Mouse (Mus musculus) midbrain, embryonic 12.5 days (tissue): ENCODE measurements around the gene Retreg1. TPM values are rescaled to one million over a fixed set of nuclear protein-coding genes. Genes with fewer than 3 reads are reported as not detected.

ENCODE experiments used
- ATAC-seq: fragments of 200-750 bp; cut with Nextera tagmentation; 2 replicates; pipeline ENCODE4 v1.8.0; 2017; ENCODE audit warnings: low read depth, moderate TSS enrichment, moderate library complexity; ENCODE audit not compliant: low FRiP score
- H3K27ac ChIP-seq: fragments of 300-500 bp; sonication (generic); replicated peaks from 2 replicates; pipeline ENCODE4 v1.5.1; 2016; ENCODE audit warnings: mild to moderate bottlenecking
- H3K27me3 ChIP-seq: fragments of 300-500 bp; sonication (generic); 2 replicates; pipeline ENCODE4 v1.6.1; 2016; ENCODE audit warnings: mild to moderate bottlenecking
- H3K36me3 ChIP-seq: fragments of 300-500 bp; sonication (generic); 2 replicates; pipeline ENCODE4 v1.6.1; 2016
- H3K4me1 ChIP-seq: fragments of 300-500 bp; sonication (generic); 2 replicates; pipeline ENCODE4 v1.6.1; 2016
- H3K4me2 ChIP-seq: fragments of 300-500 bp; sonication (generic); replicated peaks from 2 replicates; pipeline ENCODE4 v1.6.1; 2016; ENCODE audit warnings: mild to moderate bottlenecking, moderate library complexity
- H3K4me3 ChIP-seq: fragments of 300-500 bp; sonication (generic); 2 replicates; pipeline ENCODE4 v1.5.1; 2016; ENCODE audit warnings: mild to moderate bottlenecking
- H3K9ac ChIP-seq: fragments of 300-500 bp; sonication (generic); replicated peaks from 2 replicates; pipeline ENCODE4 v1.6.1; 2016; ENCODE audit warnings: mild to moderate bottlenecking, moderate library complexity
- H3K9me3 ChIP-seq: fragments of 300-500 bp; sonication (generic); 2 replicates; pipeline ENCODE4 v1.6.1; 2016; ENCODE audit warnings: mild to moderate bottlenecking
- WGBS: fragments of 180-500 bp; shearing (Covaris S2); methylation state at CpG from one replicate; pipeline ENCODE4 v1.1.7; 2016; 5-methylcytosine and 5-hydroxymethylcytosine counted together
- polyA plus RNA-seq: library from polyadenylated mRNA; unstranded; fragments of >200 nt; fragmentation: Nextera tagmentation; extraction: Ambion mirVana; gene quantifications from 2 replicates; pipeline ENCODE4 v1.2.1, GENCODE M21; 2016

The Retreg1 gene
- polyA plus RNA-seq, 1 experiment from 2014 or later = 4.4 TPM

DNA sequence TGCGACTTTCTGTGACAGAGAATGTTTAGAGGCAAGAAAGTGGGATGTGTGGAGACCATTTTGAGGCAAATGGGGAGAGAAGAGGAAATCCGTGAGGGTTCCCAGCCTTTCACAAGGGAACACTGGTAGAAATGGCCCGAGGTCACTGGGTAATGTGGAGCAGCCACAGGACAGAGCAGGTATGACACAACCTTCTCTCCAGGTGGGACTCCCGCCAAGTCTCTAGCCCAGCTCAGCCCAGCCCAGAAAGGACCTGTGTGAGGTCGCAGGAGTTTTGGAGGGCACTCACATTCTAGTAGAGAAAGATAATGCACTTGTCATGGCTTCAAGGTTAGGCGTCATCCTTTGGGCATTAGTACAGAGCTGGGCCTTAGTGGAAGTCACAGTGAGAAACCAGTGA, 23.1 kb downstream of the Retreg1 start:
- 92% methylated on average over 6 of the region's 6 CpGs for WGBS
- Histone ChIP-seq H3K9ac (no peak overlapping the region), H3K4me2 (no peak overlapping the region), H3K27ac (no peak overlapping the region), H3K4me1 (no peaks in the 10 kb centered on the region), H3K4me3 (no peak overlapping the region), H3K36me3 (no peaks in the 10 kb centered on the region), H3K27me3 (no peaks in the 10 kb centered on the region), H3K9me3 (no peaks in the 10 kb centered on the region)
- no peak for ATAC-seq

DNA sequence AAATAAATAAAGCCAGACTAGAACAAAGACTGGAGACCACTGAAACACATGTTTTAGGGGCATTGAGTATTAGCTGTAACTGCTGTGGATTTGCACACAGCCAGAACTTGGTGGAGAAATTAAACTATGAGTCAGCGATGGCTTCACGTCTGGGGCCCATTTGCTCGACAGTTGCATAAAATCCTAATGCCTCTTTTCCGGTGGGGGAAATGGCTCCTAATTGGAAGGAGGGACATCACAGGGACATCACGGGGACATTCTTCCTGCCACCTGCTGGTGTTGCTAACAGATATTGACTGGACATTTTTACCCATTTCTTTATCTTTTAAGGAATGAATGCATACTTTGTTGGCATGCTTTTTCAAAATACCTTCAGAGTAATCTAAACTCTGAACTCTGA, 26.1 kb downstream of the Retreg1 start:
- no peak for ATAC-seq
- no peaks in the 10 kb centered on the region for H3K27me3 ChIP-seq

DNA sequence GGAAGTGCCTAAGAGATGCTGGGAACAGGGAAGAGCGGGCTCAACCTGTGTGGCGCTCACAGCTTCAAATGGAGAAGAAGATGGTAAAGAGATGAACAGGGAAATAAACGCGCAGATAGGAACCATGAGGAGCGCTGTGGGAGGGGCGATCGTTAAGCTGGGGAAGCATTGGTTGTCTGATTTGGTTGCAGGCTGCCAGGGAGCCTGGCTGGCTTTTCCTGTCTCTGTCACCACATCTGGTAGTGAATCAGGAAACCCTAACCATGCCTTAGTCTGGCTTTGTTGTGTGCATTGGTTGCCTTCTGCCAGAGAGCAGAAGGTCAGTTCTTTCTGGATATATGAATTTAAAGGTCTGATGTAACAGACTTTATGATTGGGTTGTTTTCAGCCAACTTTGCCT, 28.5 kb downstream of the Retreg1 start:
- Histone ChIP-seq H3K4me2 (no peak overlapping the region), H3K9ac (no peak overlapping the region), H3K36me3 (no peaks in the 10 kb centered on the region), H3K4me3 (no peak overlapping the region), H3K4me1 (no peaks in the 10 kb centered on the region; the same call in 1 of the 2 replicates), H3K9me3 (no peaks in the 10 kb centered on the region), H3K27ac (no peak overlapping the region), H3K27me3 (no peaks in the 10 kb centered on the region)
- WGBS = 91% methylated on average over 7 of the region's 7 CpGs
- ATAC-seq = no peak

More for the DNA sequence above, 26.1 kb downstream of the Retreg1 start:
- Histone ChIP-seq H3K4me3 (no peak overlapping the region), H3K27ac (no peak overlapping the region), H3K36me3 (no peaks in the 10 kb centered on the region), H3K9ac (no peak overlapping the region), H3K4me2 (no peak overlapping the region), H3K9me3 (no peaks in the 10 kb centered on the region), H3K4me1 (no peaks in the 10 kb centered on the region)
- WGBS = 64% methylated on average over 5 of the region's 5 CpGs

DNA sequence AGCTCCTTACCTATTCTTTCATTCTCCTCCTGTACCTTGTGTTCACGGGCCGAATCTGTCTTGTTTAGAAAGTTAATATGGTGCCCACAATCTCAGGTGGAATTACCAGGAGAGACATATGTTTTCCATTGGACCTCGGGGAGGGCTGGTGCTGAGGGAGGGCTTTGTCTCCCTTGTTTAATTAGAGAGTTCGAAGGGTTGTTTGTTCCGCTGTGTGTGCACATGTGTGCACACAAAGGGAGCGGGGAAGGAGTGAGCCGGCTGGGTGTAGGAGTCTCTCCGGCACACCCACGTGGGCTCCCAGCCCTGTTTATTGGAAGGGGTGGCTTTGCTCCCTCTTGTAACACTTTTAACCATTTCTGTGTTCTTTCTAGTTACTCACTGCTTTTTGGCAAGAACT, 29.1 kb downstream of the Retreg1 start:
- no peak overlapping the region for H3K27ac ChIP-seq
- no peaks in the 10 kb centered on the region for H3K27me3 ChIP-seq
- H3K4me1 ChIP-seq = peaks cover 4% of the 10 kb centered on the region; the same call in 1 of the 2 replicates
- no peak overlapping the region for H3K9ac ChIP-seq
- H3K4me3 ChIP-seq = no peak overlapping the region
- no peak for ATAC-seq
- H3K4me2 ChIP-seq = no peak overlapping the region
- WGBS = 67% methylated on average over 9 of the region's 9 CpGs
- H3K36me3 ChIP-seq = no peaks in the 10 kb centered on the region
- H3K9me3 ChIP-seq = no peaks in the 10 kb centered on the region

DNA sequence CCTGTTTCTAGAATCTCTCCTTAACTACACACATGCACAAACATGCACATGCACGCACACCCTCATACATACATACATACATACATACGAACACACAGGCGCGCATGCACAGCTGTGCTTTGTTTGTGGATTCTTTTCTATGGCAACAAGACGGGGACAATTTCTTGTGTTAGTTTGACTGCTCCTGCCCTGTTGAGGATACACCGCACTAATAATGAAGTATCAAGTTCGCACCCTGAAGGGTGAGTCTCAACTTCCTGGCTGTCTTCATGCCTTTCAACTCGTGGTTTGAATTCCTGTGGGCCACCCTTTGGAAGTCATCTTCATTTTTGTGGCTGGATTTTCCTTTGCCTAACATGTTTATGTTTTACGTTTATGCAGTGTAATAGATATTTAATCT, 29.7 kb downstream of the Retreg1 start:
- no peak for ATAC-seq
- Histone ChIP-seq H3K4me2 (no peak overlapping the region), H3K27me3 (no peaks in the 10 kb centered on the region), H3K9me3 (no peaks in the 10 kb centered on the region), H3K27ac (no peak overlapping the region), H3K9ac (no peak overlapping the region), H3K4me3 (no peak overlapping the region), H3K36me3 (no peaks in the 10 kb centered on the region), H3K4me1 (peaks cover 9% of the 10 kb centered on the region)
- whole genome bisulfite sequencing = 89% methylated on average over 9 of the region's 9 CpGs

DNA sequence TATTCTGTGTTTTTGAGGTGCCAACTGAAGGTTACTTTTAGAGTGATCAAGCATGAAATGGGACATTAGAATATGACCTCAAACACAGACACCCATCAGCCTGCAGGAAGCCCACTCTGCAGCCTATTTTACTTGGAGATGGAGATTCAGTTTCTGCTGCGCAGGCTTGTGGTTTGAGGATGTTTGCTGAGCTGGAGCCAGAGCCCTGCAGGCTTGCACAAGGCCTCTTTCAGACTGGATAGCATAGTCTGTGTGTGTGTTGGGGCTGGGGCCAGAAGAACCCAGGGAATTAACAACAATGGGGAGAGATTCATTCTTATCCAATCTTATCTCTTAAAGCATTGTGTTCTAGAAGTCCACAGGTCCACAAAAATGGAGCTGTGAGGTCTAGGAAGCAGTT, 30.6 kb downstream of the Retreg1 start:
- no peak overlapping the region for H3K4me3 ChIP-seq
- 80% methylated on average over 1 of the region's 1 CpGs for WGBS
- no peaks in the 10 kb centered on the region for H3K36me3 ChIP-seq
- H3K4me2 ChIP-seq = no peak overlapping the region
- H3K9ac ChIP-seq = no peak overlapping the region
- peaks cover 12% of the 10 kb centered on the region for H3K4me1 ChIP-seq
- no peak overlapping the region for H3K27ac ChIP-seq
- H3K27me3 ChIP-seq = no peaks in the 10 kb centered on the region
- ATAC-seq = no peak
- H3K9me3 ChIP-seq = no peaks in the 10 kb centered on the region

DNA sequence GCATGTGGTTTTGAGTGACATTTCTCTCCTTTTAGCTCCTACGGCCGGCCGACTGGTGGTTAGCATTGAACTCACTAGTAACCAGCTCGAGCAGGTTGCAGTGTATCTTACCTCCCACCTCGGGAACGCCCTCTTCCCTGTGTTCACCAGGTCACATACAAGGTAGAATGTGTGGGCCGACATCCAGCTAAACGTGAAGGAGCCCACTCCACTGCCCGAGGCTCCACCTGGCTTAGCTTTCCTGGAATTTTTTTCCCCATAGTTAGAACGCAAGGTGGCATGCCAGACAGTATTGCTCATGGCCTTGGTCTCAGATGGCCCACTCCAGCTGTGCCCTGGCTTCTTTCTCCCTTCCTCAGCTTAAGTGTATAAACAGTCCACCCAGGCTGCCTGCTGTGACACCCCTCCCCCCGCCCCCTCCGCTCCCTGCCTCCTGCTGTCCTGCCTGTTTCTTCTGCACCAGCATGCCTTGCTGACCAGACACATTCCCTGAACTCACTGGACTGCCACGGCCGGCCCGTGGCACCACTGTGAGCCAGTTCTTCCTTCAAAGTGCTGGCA, 33.7 kb downstream of the Retreg1 start:
- no peak overlapping the region for H3K27ac ChIP-seq

DNA sequence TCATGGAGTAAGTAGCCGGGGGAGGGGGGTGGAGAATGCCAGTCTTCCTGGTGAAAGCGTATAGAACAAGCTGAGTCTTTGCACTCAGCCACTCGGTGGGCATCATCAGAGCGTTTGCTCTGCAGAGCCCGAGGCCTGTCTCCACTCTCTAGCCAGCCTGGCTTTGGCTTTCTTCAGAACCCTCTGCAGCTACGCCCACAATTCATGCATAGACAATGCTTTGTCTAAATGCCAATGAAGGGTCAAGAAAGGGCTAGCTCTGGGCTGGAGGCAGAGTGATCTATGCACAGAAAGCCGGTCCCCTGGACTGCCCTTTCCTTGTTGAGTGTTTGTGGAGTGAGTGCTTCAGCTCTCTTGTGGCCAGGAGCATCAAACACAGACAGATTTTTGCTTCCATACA, 34.8 kb downstream of the Retreg1 start:
- H3K4me3 ChIP-seq = no peak overlapping the region
- H3K4me2 ChIP-seq = no peak overlapping the region
- no peaks in the 10 kb centered on the region for H3K36me3 ChIP-seq
- no peak for ATAC-seq
- WGBS = 44% methylated on average over 7 of the region's 7 CpGs
- no peaks in the 10 kb centered on the region for H3K9me3 ChIP-seq
- no peak overlapping the region for H3K9ac ChIP-seq
- peaks cover 12% of the 10 kb centered on the region for H3K4me1 ChIP-seq
- no peak overlapping the region for H3K27ac ChIP-seq
- H3K27me3 ChIP-seq = no peaks in the 10 kb centered on the region

More for the DNA sequence above, 33.7 kb downstream of the Retreg1 start:
- H3K36me3 ChIP-seq = no peaks in the 10 kb centered on the region
- WGBS = 55% methylated on average over 15 of the region's 15 CpGs
- no peak for ATAC-seq
- no peaks in the 10 kb centered on the region for H3K9me3 ChIP-seq
- no peak overlapping the region for H3K9ac ChIP-seq
- H3K4me2 ChIP-seq = no peak overlapping the region
- no peaks in the 10 kb centered on the region for H3K27me3 ChIP-seq
- no peak overlapping the region for H3K4me3 ChIP-seq
- H3K4me1 ChIP-seq = peaks cover 12% of the 10 kb centered on the region

DNA sequence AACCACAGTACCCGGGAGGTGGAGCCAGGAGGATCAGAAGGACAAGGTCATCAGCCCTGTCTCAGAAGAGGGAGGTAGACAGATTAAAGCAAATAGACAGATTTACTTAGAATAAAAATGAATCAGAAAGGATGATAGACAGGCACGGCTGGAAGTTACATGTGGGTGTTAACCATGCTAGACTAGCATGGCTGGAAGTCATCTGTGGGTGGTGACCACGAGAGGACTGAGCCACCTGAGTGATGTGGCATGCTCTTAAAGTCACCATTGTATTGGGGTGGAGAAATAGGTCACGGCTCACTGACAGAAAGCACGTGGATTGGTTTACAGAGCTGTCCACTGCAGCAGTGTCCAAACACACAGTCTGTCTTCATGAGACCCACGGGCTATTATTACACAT, 36.2 kb downstream of the Retreg1 start:
- 85% methylated on average over 6 of the region's 6 CpGs for WGBS
- ATAC-seq = no peak
- Histone ChIP-seq H3K36me3 (no peaks in the 10 kb centered on the region), H3K4me1 (peaks cover 12% of the 10 kb centered on the region), H3K9me3 (no peaks in the 10 kb centered on the region), H3K4me2 (no peak overlapping the region), H3K27me3 (no peaks in the 10 kb centered on the region), H3K4me3 (no peak overlapping the region), H3K27ac (no peak overlapping the region), H3K9ac (no peak overlapping the region)

DNA sequence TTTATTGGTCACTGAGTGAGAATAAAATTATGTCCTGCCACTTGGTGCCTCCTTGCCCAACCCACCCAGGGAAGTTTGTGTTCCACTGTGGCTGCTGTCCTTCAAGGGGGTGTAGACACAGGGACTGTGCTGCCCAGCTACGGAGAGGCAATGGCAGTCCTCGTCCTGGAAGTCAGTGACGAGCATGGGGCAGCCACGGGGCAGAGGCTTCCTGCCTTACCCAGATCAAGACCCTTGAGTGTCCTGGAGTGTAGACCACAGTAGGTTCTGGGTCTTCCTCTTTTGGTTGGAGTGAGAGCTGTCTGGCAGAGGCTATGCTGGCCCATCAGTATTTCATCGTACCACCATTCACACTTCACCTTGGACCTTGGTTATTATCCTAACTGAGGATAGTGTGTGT, 37.2 kb downstream of the Retreg1 start:
- Histone ChIP-seq H3K27ac (no peak overlapping the region), H3K9me3 (no peaks in the 10 kb centered on the region), H3K4me2 (no peak overlapping the region), H3K36me3 (no peaks in the 10 kb centered on the region), H3K4me3 (no peak overlapping the region), H3K4me1 (peaks cover 12% of the 10 kb centered on the region), H3K9ac (no peak overlapping the region), H3K27me3 (no peaks in the 10 kb centered on the region)
- ATAC-seq = no peak
- 90% methylated on average over 5 of the region's 5 CpGs for WGBS

DNA sequence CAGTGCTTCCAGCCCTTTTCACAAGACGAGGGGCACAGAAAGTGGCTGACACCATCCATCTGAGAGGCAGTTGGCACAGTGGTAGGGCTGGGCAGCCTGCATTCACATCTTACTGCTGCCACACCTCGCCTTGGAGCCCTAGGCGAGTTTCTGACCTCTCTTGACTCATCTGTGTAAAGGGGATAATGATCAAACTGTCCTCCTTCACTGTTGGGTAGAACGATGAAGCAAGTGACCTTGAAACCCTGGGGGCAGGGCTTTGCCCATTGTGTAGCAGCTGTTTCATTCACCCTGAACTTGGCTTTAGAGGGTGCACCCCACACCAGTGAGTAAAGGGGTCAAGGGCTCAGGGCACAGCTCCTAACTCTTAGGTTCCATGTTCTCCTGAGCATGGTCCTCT, 39.0 kb downstream of the Retreg1 start:
- H3K4me2 ChIP-seq = no peak overlapping the region
- H3K4me1 ChIP-seq = peaks cover 8% of the 10 kb centered on the region
- no peaks in the 10 kb centered on the region for H3K27me3 ChIP-seq
- no peak overlapping the region for H3K4me3 ChIP-seq
- H3K9ac ChIP-seq = no peak overlapping the region
- no peak for ATAC-seq
- no peak overlapping the region for H3K27ac ChIP-seq
- 67% methylated on average over 4 of the region's 4 CpGs for WGBS
- H3K9me3 ChIP-seq = no peaks in the 10 kb centered on the region
- H3K36me3 ChIP-seq = no peaks in the 10 kb centered on the region

DNA sequence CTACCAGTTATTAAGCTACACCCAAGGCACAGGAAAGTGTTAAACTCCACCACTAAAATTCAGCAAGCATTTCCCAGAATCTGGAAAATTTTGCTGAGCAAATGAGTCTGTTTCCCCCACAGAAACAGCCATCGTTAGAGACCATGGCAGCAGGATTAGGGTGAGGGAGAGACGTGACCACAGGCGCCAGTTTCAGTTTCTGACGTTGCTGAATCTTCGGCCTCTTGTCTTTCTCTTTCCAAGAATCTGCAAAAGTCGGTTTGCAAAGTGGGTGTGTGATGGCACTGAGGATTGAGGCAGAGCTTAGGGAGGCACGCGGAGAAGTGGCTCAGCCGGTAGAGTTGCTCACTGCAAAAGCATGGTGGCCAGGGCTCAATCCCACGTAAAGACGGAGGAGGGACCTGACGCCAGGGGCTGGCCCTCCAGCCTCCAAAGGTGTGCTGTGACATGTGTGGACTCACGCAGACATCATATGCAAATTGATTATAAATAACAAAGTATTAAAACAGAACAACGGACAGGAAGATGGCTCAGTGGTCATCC, 41.5 kb downstream of the Retreg1 start:
- WGBS = 87% methylated on average over 14 of the region's 14 CpGs
- Histone ChIP-seq H3K4me1 (no peaks in the 10 kb centered on the region), H3K27ac (no peak overlapping the region), H3K4me3 (no peak overlapping the region), H3K4me2 (no peak overlapping the region), H3K9me3 (no peaks in the 10 kb centered on the region), H3K27me3 (no peaks in the 10 kb centered on the region), H3K9ac (no peak overlapping the region), H3K36me3 (no peaks in the 10 kb centered on the region)
- ATAC-seq = no peak

DNA sequence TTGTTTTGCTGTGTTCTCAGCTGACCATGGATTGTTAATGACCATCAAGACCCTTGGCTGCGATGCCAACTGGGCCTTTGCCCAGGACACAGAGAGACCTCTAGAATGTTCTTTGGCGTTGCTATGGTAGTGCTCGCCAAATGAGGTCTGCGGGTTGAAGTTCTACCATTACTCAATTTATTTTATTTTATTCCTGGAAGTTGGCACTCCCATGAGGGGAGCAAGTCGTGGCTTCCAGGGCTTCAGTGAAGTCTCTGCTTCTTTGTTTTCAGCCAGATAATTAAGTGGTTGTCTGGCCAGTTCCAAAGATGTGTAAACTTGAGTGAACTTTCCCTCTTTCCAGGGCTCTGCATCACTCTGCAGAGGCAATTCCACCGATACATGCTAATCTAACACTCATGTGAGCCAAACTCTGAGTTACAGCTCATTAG, 43.6 kb downstream of the Retreg1 start:
- ATAC-seq = no peak
- H3K36me3 ChIP-seq = no peaks in the 10 kb centered on the region
- no peak overlapping the region for H3K4me2 ChIP-seq
- WGBS = 91% methylated on average over 6 of the region's 6 CpGs
- no peaks in the 10 kb centered on the region for H3K9me3 ChIP-seq
- no peak overlapping the region for H3K4me3 ChIP-seq
- no peak overlapping the region for H3K27ac ChIP-seq
- no peak overlapping the region for H3K9ac ChIP-seq
- H3K27me3 ChIP-seq = no peaks in the 10 kb centered on the region
- no peaks in the 10 kb centered on the region for H3K4me1 ChIP-seq
